Mouse (Mus musculus): ENCODE results near the gene Atp6v0b. TPM values are rescaled to one million over a fixed set of nuclear protein-coding genes. Genes with fewer than 3 reads are reported as not detected.

Atp6v0b gene
- 100 to 1,000 TPM; 386 to 393 TPM for total RNA-seq (2021)
- long read RNA-seq, transcript Atp6v0b-209 (3 exons, 560 nt) = minor isoform, 8 of 728 reads
- long read RNA-seq, transcript Atp6v0b-201 (8 exons, 1,000 nt) = major isoform, 582 of 728 reads
- long read RNA-seq, partial matches to known transcripts = 96 of 728 reads
- long read RNA-seq, other reads (novel, unspliced or antisense) = 41 of 728 reads

GRCm38 (mm10) chr4:117887133-117887532 is at the start of gene Atp6v0b:
Atp6v0b (minus strand) TSS chr4:117887333.
- peak; percentile 94 to 97 for DNase-seq (ENCODE audit: low spot score in 2 of 2)

- DNase-seq (ENCODE audit: low spot score in 2 of 2) = no peak
Measured at GRCm38 (mm10) chr4:117934081-117934480, 46.9 kb upstream of the Atp6v0b start.

- DNase-seq (ENCODE audit: low spot score in 2 of 2) = no peak
Measured at GRCm38 (mm10) chr4:117933248-117933647, 46.1 kb upstream of the Atp6v0b start.

GRCm38 (mm10) chr4:117929391-117929881 is 42.3 kb upstream of the Atp6v0b start, which contains the start of gene Artn:
Artn (minus strand) TSS chr4:117929763.
- peak; percentile 24 to 30 for DNase-seq (ENCODE audit: low spot score in 2 of 2)

- peak in 1 of 2 experiments; percentile 72 for DNase-seq (ENCODE audit: low spot score in 2 of 2)
Measured at GRCm38 (mm10) chr4:117928699-117929241, 41.6 kb upstream of the Atp6v0b start.

DNA sequence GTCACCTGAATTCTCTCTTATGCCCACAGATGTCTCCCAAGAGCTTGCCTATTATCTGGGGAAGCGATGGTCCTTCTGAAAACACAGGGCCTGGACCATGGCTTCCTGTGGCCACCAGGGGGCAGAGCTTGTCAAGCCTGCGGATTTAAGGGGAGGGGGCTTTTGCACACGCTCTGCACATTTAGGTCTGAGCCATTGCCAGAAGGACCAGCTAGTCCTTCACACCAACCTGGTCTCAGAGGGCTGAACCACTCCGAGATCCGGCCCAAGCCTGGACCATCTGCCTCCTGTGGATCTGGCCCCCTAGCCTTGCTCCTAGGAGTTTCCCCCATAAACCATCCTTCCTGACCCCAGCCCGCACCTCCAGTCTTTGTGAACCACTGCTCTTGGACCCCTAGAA is 41.1 kb upstream of the Atp6v0b start:
- peak; percentile 70 to 72 for DNase-seq (ENCODE audit: low spot score in 2 of 2)

DNA sequence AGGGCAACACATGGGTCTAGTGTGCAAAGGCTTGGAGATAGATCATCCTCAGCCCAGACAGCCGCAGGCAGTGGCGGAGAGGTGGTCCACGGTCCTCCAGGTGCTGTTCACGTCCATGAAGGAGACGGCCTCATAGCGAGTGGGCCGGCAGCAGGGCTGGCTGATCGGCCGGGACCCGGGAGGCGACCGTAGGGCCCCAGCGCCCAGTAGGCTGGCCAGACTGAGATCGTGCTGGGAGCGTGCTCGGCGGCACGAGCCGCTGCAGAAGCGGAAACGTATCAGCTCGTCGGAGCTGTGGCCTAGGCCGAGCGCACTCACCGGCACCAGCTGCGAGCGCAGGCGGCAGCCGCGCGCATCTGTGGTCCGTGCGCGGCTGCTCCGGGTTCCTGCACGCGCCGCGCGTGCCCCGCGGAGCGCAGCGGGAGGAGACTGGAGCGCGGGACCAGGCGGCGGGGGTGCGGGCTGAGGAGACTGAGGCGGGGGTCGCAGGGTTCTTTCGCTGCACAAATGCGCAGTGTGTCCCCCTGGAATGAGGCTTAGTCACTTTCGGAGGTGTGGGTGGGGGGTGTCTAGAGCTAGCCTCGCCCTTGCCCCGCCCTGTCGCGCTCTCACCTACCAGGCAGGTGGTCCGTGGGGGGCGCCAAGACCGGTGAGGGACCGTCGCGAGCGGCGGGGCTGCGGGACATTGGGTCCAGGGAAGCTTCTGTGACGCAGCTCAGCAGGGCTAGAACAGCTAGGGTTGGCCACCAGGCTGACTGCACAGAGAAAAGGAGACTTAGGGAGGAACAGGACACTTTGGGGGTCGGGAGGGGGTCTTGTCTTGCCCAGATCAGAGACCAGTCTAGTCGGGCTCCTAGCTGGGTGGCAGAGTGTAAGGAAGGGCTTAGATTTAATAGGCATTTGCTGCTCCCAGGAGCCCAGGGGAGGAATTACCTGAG is 39.7 kb upstream of the Atp6v0b start:
- peak in 1 of 2 experiments; percentile 71 for DNase-seq (ENCODE audit: low spot score in 2 of 2)

- DNase-seq (ENCODE audit: low spot score in 2 of 2) = no peak
Measured at GRCm38 (mm10) chr4:117924916-117925315, 37.8 kb upstream of the Atp6v0b start.

GRCm38 (mm10) chr4:117923450-117923849 is 36.3 kb upstream of the Atp6v0b start:
- no peak for DNase-seq (ENCODE audit: low spot score in 2 of 2)

GRCm38 (mm10) chr4:117921358-117921757 is 34.2 kb upstream of the Atp6v0b start:
- DNase-seq (ENCODE audit: low spot score in 2 of 2) = no peak

GRCm38 (mm10) chr4:117918762-117919161 is 31.6 kb upstream of the Atp6v0b start:
- no peak for DNase-seq (ENCODE audit: low spot score in 2 of 2)

- no peak for DNase-seq (ENCODE audit: low spot score in 2 of 2)
Measured at GRCm38 (mm10) chr4:117918261-117918660, 31.1 kb upstream of the Atp6v0b start.

GRCm38 (mm10) chr4:117917847-117918246 is 30.7 kb upstream of the Atp6v0b start:
- DNase-seq (ENCODE audit: low spot score in 2 of 2) = no peak

DNA sequence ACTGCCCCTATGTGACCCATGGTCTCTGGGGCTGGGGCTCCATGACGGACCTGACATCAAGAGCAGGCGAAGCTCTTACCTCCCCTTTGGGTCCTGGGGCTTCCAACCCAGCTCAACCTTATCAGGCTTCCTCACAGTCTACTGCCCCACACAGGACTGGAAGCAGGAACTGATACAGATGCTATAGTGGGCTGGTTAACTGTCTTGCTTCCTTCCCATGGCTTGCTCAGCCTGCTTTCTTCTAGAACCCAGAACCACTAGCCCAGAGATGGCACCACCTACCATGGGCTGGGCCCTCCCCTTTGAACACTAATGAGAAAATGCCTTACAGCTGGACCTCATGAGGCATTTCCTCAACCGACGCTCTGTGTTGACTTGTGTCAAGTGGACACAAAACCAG is 30.3 kb upstream of the Atp6v0b start:
- DNase-seq (ENCODE audit: low spot score in 2 of 2) = no peak

GRCm38 (mm10) chr4:117916386-117916785 is 29.3 kb upstream of the Atp6v0b start:
- DNase-seq (ENCODE audit: low spot score in 2 of 2) = no peak

DNA sequence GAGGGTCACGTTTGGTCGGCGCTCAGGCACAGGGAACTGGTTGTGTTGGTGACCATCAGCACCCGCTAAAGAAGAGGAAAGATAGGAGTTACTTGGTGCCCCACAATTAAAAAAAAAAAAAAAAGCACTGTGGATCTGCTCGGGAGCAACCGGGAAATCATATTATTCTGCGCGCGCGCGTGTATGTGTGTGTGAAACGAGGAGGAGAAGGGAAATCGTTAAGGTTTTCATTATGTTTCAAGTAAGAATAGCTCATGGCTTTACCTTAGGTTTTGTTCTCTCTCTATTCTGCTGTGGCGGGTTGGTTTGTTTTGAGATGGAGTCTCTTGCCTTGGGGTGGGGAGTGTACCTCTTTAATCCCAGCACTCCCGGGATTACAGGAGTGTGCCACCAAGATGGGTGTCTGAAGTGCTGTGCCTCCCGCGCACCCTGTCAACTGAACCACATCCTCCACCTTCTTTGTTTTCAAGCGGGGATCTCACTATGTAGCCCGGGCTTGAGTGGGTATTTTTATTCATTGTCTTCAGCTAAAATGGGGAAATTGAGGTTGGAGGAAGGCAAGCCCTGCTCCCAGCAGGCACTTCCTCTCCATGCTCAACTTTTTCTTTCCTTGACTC is 28.5 kb upstream of the Atp6v0b start:
- DNase-seq (ENCODE audit: low spot score in 2 of 2) = no peak

GRCm38 (mm10) chr4:117914591-117915442 is 27.7 kb upstream of the Atp6v0b start, which contains the start of gene Ipo13:
Ipo13 (minus strand) TSS chr4:117914999.
- DNase-seq (ENCODE audit: low spot score in 2 of 2) = peak; percentile 92 to 96

- no peak for DNase-seq (ENCODE audit: low spot score in 2 of 2)
Measured at GRCm38 (mm10) chr4:117914031-117914430, 26.9 kb upstream of the Atp6v0b start.

DNA sequence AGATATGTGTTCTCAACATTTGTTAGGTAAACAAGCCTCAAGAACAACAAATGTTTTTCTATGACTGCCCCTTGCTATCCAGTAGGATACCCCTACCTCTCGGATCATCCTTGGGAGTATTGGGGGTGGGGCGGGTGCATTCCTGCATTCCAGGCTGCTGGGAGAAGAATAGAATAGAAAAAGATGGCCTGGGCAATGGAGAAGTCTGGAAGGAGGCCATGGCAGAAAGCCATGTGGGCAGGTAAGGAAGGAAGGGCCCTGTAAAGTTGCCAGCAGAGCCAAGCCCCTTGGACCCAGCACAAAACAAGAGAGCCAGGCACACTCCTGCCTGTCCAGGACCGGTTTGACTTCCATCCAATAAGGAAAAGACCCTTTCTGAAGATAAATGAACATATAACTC is 26.3 kb upstream of the Atp6v0b start:
- peak in 1 of 2 experiments; percentile 46 for DNase-seq (ENCODE audit: low spot score in 2 of 2)

DNA sequence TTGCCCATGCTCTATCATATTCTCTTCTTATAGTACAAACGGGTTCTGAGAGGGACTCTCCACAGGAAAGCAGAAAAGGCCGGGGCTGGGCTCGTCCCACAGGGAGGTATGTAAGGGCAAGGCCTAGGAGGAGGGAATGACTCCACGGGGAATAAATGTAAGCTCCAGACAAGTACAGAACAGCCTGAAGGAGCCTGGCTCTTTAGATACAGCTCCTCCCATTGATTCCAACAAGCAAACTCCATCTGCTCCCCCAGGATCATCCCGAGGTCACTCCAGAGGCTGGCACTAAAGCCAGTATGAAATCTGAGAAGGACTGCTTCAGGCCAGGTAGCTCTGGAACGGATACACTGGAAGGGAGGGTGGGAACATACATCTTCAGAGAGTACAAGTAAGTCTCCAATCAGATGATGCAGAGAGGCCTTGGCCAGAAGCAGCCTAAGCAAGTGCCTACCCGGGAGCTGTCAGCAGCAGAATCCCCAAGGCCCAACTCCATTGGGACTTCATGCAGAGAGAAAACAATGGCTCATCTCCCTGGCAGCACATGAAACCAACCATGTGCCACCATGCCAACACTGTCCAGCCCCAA is 25.6 kb upstream of the Atp6v0b start:
- no peak for DNase-seq (ENCODE audit: low spot score in 2 of 2)

Measured in layer of hippocampus, postnatal 10 days (tissue).